Mouse (Mus musculus): ENCODE results near the gene Alkbh3. TPM values are rescaled to one million over a fixed set of nuclear protein-coding genes. Genes with fewer than 3 reads are reported as not detected.

Gene Alkbh3
- 47.0 and 50.7 TPM in 2 replicates for polyA plus RNA-seq (2015; fragmentation: Nextera tagmentation; extraction: Ambion mirVana)

DNA sequence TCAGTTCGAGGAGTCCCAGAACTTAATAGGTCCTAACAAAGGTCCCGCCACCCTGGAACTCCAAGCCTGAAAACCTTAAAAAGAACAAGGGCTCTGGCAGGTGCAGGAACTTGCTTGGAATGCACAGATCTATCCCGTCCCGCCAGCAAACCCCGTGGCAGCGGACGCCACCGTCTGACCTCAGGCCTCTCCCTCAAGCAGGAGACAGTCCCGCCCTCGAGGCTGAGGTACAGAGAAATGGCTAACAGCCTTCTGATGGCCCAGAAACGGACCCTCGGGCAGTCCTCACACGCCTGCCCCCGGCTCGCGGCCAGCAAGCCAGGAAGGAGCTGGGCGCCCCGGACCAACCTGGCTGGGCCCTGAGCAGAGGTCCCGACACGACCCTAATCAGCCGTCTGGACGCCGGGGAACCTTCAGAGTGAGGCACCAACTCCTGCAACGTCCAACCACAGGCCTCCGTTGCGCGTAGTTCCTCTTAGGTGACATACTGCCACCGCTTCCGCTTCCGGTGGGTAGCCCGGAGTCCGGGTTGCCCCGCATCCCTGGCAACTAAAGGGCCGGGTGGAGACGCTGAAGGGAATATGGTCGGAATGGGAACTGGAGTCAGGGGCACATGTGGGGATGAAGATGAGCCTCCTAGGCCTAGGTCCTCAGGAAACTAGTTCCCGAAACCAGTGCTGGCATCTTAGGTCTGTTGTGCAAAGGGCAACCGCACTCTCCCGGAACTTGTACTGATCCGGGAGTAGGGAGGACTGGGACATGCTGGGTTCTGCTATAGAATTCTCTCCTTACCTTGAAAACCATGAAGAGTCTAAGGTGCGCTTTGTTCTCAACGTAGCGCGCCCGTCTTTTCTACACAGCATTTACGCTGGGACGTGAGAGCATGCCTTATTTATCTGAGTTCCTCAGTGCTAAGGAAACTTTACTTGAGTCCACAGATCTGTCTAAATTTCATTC lies at the start of gene Alkbh3:
Alkbh3 (minus strand) TSS at position 473 of the 957 bp plus-strand sequence.
- H3K27ac ChIP-seq = peak within 1 kb of the TSS; percentile 57; the same call in 1 of the 2 replicates
- H3K4me2 ChIP-seq = peak within 1 kb of the TSS; percentile 87
- H3K4me3 ChIP-seq = peak within 1 kb of the TSS; percentile 84
- H3K9me3 ChIP-seq = no peaks in the 10 kb centered on the region
- H3K36me3 ChIP-seq (replicated peaks) = peaks cover 11% of the 10 kb centered on the region; the same call in 1 of the 2 replicates
- peak within 1 kb of the TSS; percentile 85 for H3K9ac ChIP-seq
- H3K4me1 ChIP-seq = peaks cover 20% of the 10 kb centered on the region
- peak; percentile 100 for ATAC-seq (replicated peaks)
- 6% methylated on average over 47 of the region's 47 CpGs for WGBS
- no peaks in the 10 kb centered on the region for H3K27me3 ChIP-seq (replicated peaks)

DNA sequence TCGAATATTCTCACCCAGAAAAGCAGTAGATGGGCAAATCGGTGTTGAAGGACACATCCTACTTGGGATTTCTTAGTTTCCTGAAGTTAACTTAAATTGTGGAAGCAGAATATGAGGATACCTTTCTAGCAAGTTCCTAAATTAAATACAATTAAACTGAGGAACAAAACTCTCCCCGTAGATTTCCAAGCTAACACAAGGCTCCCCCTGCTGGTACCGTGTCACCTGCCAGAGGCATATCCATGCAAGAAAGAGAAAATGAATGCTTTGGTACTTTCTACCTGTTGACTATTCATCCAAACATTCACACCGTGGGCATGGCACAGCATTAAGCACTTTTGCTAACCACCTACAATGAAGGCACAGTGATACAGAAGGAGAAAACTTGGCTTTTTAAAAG lies 48.9 kb upstream of the Alkbh3 start:
- H3K9me3 ChIP-seq = no peaks in the 10 kb centered on the region
- no peak for ATAC-seq (replicated peaks)
- H3K4me2 ChIP-seq = no peak overlapping the region
- H3K4me3 ChIP-seq = no peak overlapping the region
- no peaks in the 10 kb centered on the region for H3K36me3 ChIP-seq (replicated peaks)
- no peak overlapping the region for H3K27ac ChIP-seq
- WGBS = 81% methylated on average over 5 of the region's 5 CpGs
- no peaks in the 10 kb centered on the region for H3K27me3 ChIP-seq (replicated peaks)
- H3K4me1 ChIP-seq = no peaks in the 10 kb centered on the region
- no peak overlapping the region for H3K9ac ChIP-seq

DNA sequence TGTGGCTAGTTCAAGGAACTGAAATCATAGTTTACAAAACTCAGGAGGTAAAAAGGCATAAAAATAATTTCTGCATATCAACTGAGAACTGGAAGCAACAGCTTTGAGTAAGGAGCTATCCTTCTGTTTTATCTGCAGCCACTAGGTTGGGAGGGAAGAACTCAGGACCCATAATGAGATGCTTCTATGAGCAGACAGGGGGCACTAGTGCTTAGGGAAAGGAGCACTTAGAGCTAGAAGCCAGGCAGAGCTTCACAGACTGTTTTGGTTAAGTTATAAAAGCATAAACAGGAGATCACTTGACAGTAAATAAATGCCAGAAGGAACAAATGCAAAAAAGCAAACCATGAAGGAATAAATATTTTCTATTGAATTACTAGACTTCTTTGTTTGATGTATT lies 44.2 kb upstream of the Alkbh3 start:
- Histone ChIP-seq H3K9ac (no peak overlapping the region), H3K4me3 (no peak overlapping the region), H3K9me3 (no peaks in the 10 kb centered on the region), H3K36me3 (replicated peaks) (no peaks in the 10 kb centered on the region), H3K4me2 (no peak overlapping the region), H3K27me3 (replicated peaks) (no peaks in the 10 kb centered on the region), H3K27ac (no peak overlapping the region), H3K4me1 (peaks cover 4% of the 10 kb centered on the region)
- ATAC-seq (replicated peaks) = no peak

DNA sequence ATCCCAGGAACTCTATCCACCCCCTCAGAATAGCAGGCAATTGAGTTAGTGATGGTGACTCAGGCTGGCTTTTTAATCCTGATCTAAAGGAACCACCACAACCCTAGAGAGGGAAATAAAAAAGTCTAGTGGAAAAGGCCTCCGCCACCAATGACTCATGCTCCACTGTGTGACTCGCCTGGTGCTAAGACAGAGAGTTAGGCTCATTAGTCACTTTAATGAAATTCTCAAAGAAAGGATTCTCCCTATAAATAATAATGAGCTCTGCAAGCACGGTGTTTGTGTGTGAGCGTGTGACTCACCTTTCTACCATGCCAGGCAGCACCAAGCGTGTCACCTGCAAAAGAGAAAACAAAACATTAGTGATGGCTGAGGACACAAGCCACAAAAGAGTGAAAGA lies 41.3 kb upstream of the Alkbh3 start:
- no peaks in the 10 kb centered on the region for H3K27me3 ChIP-seq (replicated peaks)
- peaks cover 22% of the 10 kb centered on the region for H3K4me1 ChIP-seq
- 87% methylated on average over 5 of the region's 5 CpGs for WGBS
- no peak for ATAC-seq (replicated peaks)
- no peaks in the 10 kb centered on the region for H3K9me3 ChIP-seq
- no peak overlapping the region for H3K27ac ChIP-seq
- no peak overlapping the region for H3K4me3 ChIP-seq
- H3K36me3 ChIP-seq (replicated peaks) = no peaks in the 10 kb centered on the region
- no peak overlapping the region for H3K4me2 ChIP-seq
- no peak overlapping the region for H3K9ac ChIP-seq

DNA sequence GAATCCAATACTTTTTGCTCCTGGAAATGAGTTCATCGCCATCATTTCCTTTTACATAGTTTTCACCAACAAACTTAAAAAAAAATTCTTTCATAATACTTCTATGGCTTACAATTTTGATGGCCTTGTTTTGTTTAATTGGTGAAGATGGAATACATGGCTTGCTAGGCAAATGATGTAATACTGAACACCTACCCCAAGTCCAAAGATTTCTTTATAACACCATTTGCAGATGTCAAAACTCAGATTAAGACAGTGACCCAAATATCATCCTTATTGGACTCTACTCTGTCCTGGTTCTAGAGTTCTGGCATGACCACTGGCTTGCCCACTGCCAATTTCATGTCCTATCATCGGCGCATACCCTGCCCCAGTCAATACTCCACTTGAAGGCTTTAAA lies 40.3 kb upstream of the Alkbh3 start:
- ATAC-seq (replicated peaks) = no peak
- H3K27ac ChIP-seq = no peak overlapping the region
- no peak overlapping the region for H3K4me2 ChIP-seq
- WGBS = 96% methylated on average over 3 of the region's 3 CpGs
- H3K9me3 ChIP-seq = no peaks in the 10 kb centered on the region
- no peaks in the 10 kb centered on the region for H3K27me3 ChIP-seq (replicated peaks)
- no peak overlapping the region for H3K4me3 ChIP-seq
- no peak overlapping the region for H3K9ac ChIP-seq
- peaks cover 22% of the 10 kb centered on the region for H3K4me1 ChIP-seq
- H3K36me3 ChIP-seq (replicated peaks) = no peaks in the 10 kb centered on the region

DNA sequence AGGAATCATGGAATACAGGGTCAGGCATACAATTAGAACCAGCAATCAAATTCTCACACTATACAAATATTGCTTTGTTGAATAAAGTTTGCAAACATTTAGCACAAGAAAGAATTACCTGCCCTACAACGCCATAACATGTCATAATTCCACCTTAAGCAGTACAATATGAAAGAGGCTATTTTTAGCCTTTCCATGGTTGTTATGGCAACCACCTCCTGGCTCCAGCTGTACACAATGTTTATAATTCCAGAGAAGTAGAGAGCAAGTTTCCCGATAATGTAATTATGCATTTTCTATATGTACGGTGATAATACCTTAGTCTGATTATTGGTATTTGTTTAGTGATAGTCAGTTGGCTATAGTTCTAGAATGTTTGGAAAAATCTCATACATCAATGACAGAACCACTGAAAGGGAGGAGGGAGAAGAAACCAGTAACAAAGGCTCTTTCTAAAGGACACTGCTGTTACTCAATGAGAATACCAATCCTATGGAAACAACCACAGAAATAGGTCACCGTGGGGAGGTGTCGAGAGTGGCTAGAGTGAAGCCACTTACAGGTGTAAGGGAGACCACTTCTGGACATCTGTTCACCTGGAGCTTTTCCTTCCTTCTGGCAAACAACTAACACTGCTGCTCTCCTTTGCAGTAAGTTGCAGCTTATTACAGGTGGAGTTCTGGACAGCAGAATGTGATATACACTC lies 39.0 kb upstream of the Alkbh3 start:
- Histone ChIP-seq H3K9me3 (no peaks in the 10 kb centered on the region), H3K4me2 (peak overlapping the region; percentile 24), H3K9ac (no peak overlapping the region), H3K36me3 (replicated peaks) (no peaks in the 10 kb centered on the region), H3K27me3 (replicated peaks) (no peaks in the 10 kb centered on the region), H3K4me3 (no peak overlapping the region), H3K4me1 (peaks cover 31% of the 10 kb centered on the region), H3K27ac (peak overlapping the region; percentile 88)
- peak; percentile 90 for ATAC-seq (replicated peaks)
- 36% methylated on average over 5 of the region's 5 CpGs for WGBS

DNA sequence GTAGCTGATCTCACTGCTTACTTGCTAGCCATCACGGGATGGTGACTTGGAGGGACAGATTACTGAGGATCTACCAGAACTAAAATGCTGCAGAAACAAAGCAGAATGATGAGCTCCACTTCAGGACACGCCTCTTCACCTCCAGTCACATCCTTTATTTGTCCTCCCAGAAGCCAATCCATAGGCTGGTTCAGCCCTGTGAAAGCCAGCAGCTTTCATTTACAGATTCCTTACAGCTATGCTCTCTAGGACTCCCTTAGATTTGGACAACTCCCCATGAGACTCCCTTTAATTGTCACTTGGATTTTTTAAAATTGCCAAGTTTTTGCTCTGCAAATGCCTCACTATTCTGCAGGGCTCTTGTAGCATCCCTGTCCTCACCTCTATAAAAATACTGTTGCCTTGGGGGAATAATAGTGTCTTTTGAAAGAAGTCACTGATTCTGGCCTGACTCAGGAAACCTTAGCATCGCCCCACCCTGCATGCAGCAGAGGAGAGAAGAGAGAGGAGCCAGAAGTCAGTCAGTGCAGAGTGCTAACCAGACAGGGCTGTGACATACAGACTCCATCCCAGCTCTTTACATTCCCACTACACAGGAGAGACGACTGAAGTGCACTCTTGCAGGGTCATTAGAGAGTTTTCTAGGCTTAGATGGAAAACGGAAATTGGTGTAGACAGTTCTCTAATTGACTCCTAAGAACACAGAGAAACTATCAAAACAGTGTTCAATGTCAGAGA lies 38.3 kb upstream of the Alkbh3 start:
- WGBS = 57% methylated on average over 5 of the region's 5 CpGs
- Histone ChIP-seq H3K27me3 (replicated peaks) (no peaks in the 10 kb centered on the region), H3K4me2 (peak overlapping the region; percentile 24; the same call in 1 of the 2 replicates), H3K9me3 (no peaks in the 10 kb centered on the region), H3K9ac (no peak overlapping the region), H3K4me1 (peaks cover 37% of the 10 kb centered on the region), H3K27ac (peak overlapping the region; percentile 88), H3K4me3 (no peak overlapping the region), H3K36me3 (replicated peaks) (no peaks in the 10 kb centered on the region)
- peak; percentile 76 for ATAC-seq (replicated peaks)

DNA sequence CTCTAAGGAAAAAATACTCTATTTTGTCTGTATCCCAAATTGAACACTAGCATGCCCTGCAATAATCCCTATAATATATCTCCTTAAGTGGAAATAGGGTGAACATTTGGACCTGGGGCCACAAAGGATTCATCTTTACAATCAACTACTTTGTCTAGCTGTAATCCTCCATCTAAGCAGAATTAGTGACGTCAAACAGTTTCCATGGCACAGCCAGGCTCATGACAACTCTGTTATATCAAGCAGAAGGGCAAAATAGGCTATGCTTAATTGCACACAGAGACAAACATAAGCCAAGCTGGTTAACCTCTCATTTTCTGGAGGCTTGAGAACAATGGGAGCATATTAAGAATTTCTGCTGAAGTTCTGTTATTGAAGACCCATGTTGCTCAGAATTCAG lies 37.7 kb upstream of the Alkbh3 start:
- WGBS = 25% methylated on average over 1 of the region's 1 CpGs
- no peaks in the 10 kb centered on the region for H3K36me3 ChIP-seq (replicated peaks)
- H3K4me2 ChIP-seq = no peak overlapping the region
- H3K9ac ChIP-seq = no peak overlapping the region
- peaks cover 42% of the 10 kb centered on the region for H3K4me1 ChIP-seq
- no peak for ATAC-seq (replicated peaks)
- H3K27ac ChIP-seq = peak overlapping the region; percentile 88
- no peaks in the 10 kb centered on the region for H3K9me3 ChIP-seq
- no peaks in the 10 kb centered on the region for H3K27me3 ChIP-seq (replicated peaks)
- no peak overlapping the region for H3K4me3 ChIP-seq

DNA sequence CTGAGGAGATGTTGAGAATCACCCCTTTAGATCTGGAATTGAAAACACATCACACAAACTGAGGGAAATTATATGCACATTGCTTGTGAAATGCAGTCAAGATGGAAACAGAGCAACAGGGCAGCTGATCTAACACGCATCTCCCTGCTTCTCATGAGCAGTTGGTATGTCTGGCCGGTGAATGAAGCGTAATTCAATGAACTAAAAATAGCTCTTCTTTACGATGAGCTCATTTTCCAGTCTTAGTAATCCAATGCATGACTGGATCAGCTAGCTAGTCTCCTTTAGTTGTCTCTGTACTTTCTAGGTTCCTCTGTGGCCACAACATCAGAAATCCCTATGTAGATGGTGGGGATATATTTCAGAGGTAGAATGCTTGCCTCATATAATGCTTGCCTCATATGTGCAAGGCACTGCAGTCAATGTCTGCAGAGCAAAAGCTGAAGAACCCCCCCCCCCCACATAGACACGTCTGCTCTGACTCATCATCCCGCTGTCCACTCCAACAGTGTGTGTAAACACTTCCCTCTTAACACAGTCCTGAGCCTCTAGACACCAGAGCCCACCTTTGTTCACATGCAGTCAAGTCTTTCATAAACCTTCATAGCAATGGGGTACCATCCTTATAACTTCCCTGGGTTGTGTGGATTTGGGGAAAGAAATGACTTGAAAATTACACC lies 34.9 kb upstream of the Alkbh3 start:
- Histone ChIP-seq H3K4me1 (peaks cover 50% of the 10 kb centered on the region), H3K4me2 (no peak overlapping the region), H3K9me3 (no peaks in the 10 kb centered on the region), H3K36me3 (replicated peaks) (no peaks in the 10 kb centered on the region), H3K27me3 (replicated peaks) (no peaks in the 10 kb centered on the region), H3K9ac (no peak overlapping the region), H3K4me3 (no peak overlapping the region), H3K27ac (peak overlapping the region; percentile 66; the same call in 1 of the 2 replicates)
- no peak for ATAC-seq (replicated peaks)
- 60% methylated on average over 6 of the region's 6 CpGs for WGBS

DNA sequence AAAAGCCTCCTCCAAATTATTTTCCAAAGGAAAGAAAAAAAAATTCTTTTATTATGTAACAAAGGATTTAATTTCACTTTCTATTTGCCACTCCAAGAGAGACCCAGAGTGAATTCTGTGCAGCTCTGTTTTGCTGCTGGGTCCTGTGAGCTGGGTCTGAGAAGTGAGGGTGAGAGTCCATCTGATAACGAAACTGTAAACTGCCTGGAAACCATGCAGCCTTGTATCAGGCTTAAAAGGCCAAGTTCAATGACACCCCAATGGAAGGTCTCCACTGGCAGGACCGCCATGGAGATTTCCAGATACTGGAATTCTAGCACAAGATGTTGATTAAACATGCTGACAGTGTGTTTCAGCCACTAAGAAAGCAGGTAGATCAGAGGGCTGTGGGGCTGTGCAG lies 33.6 kb upstream of the Alkbh3 start:
- Histone ChIP-seq H3K4me1 (peaks cover 40% of the 10 kb centered on the region), H3K9ac (no peak overlapping the region), H3K27me3 (replicated peaks) (no peaks in the 10 kb centered on the region), H3K9me3 (no peaks in the 10 kb centered on the region), H3K27ac (peak overlapping the region; percentile 66), H3K4me3 (no peak overlapping the region), H3K36me3 (replicated peaks) (no peaks in the 10 kb centered on the region), H3K4me2 (no peak overlapping the region)
- 62% methylated on average over 2 of the region's 2 CpGs for WGBS
- no peak for ATAC-seq (replicated peaks)

DNA sequence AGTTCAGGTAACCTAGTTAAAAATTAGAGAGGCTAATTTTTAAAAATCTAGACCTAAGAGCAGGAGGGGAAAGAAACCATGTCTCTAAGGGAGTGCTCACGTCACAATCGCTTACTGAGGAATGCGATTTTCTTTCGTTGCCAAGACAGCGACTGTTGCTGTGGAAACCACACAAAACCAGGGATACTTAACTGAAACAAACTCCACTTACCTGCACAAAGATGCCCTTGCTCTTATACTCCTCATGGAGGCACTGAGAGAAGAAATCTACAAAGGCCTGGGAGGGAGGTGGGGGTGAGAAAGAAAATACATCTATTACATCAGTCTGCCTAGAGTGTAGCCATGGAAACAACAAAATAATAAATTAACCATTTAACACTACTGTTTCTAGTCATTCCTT lies 33.1 kb upstream of the Alkbh3 start:
- H3K27ac ChIP-seq = peak overlapping the region; percentile 75
- WGBS = 21% methylated on average over 5 of the region's 5 CpGs
- no peaks in the 10 kb centered on the region for H3K27me3 ChIP-seq (replicated peaks)
- H3K4me1 ChIP-seq = peaks cover 35% of the 10 kb centered on the region
- H3K4me3 ChIP-seq = no peak overlapping the region
- no peaks in the 10 kb centered on the region for H3K9me3 ChIP-seq
- no peak overlapping the region for H3K9ac ChIP-seq
- peak; percentile 85 for ATAC-seq (replicated peaks)
- peak overlapping the region; percentile 13; the same call in 1 of the 2 replicates for H3K4me2 ChIP-seq
- H3K36me3 ChIP-seq (replicated peaks) = no peaks in the 10 kb centered on the region

All from midbrain, embryonic 15.5 days (tissue).